Mouse (Mus musculus): ENCODE measurements around the gene Dnah9. TPM values are rescaled to one million over a fixed set of nuclear protein-coding genes. Genes with fewer than 3 reads are reported as not detected.

Dnah9 gene
- polyA plus RNA-seq, 1 experiment = not detected

- Histone ChIP-seq H3K9me3 (replicated peaks; ENCODE audit: control insufficient read depth, insufficient read depth, low read length, poor library complexity, severe bottlenecking) (no peaks in the 10 kb centered on the region), H3K4me1 (ENCODE audit: control insufficient read depth, insufficient read depth, low read length) (no peaks in the 10 kb centered on the region), H3K9ac (ENCODE audit: low read depth, poor library complexity, severe bottlenecking) (peak overlapping the region; percentile 100), H3K27ac (ENCODE audit: insufficient read depth, low read length) (no peak overlapping the region), H3K4me3 (ENCODE audit: low read depth, low read length) (peak overlapping the region; percentile 98), H3K27me3 (ENCODE audit: control insufficient read depth, insufficient read depth, low read length, poor library complexity, severe bottlenecking) (no peaks in the 10 kb centered on the region; the same call in 1 of the 2 replicates), H3K36me3 (ENCODE audit: control insufficient read depth, insufficient read depth, low read length, poor library complexity, severe bottlenecking) (no peaks in the 10 kb centered on the region; the same call in 1 of the 2 replicates)
- TF ChIP-seq POLR2A (IDR thresholded peaks at IDR 0.05; ENCODE audit: insufficient read depth, low read length) (no peak), CTCF (IDR thresholded peaks at IDR 0.05; ENCODE audit: low read depth, low read length) (no peak), EP300 (IDR thresholded peaks at IDR 0.05; ENCODE audit: insufficient read depth, low read depth, low read length) (no peak)
Observed at GRCm38 (mm10) chr11:65787421-65788151, 380.8 kb downstream of the Dnah9 start.

GRCm38 (mm10) chr11:65786160-65786559, 382.2 kb downstream of the Dnah9 start:
- H3K27ac ChIP-seq (ENCODE audit: insufficient read depth, low read length) = no peak overlapping the region
- no peaks in the 10 kb centered on the region for H3K9me3 ChIP-seq (replicated peaks; ENCODE audit: control insufficient read depth, insufficient read depth, low read length, poor library complexity, severe bottlenecking)
- H3K36me3 ChIP-seq (ENCODE audit: control insufficient read depth, insufficient read depth, low read length, poor library complexity, severe bottlenecking) = no peaks in the 10 kb centered on the region; the same call in 1 of the 2 replicates
- no peak overlapping the region for H3K9ac ChIP-seq (ENCODE audit: low read depth, poor library complexity, severe bottlenecking)
- H3K4me1 ChIP-seq (ENCODE audit: control insufficient read depth, insufficient read depth, low read length) = no peaks in the 10 kb centered on the region
- TF ChIP-seq EP300 (IDR thresholded peaks at IDR 0.05; ENCODE audit: insufficient read depth, low read depth, low read length) (no peak), POLR2A (IDR thresholded peaks at IDR 0.05; ENCODE audit: insufficient read depth, low read length) (no peak), CTCF (IDR thresholded peaks at IDR 0.05; ENCODE audit: low read depth, low read length) (no peak)
- no peaks in the 10 kb centered on the region; the same call in 1 of the 2 replicates for H3K27me3 ChIP-seq (ENCODE audit: control insufficient read depth, insufficient read depth, low read length, poor library complexity, severe bottlenecking)
- no peak overlapping the region for H3K4me3 ChIP-seq (ENCODE audit: low read depth, low read length)

- TF ChIP-seq EP300 (IDR thresholded peaks at IDR 0.05; ENCODE audit: insufficient read depth, low read depth, low read length) (no peak), POLR2A (IDR thresholded peaks at IDR 0.05; ENCODE audit: insufficient read depth, low read length) (no peak), CTCF (IDR thresholded peaks at IDR 0.05; ENCODE audit: low read depth, low read length) (no peak)
- H3K9me3 ChIP-seq (replicated peaks; ENCODE audit: control insufficient read depth, insufficient read depth, low read length, poor library complexity, severe bottlenecking) = no peaks in the 10 kb centered on the region
- H3K27me3 ChIP-seq (ENCODE audit: control insufficient read depth, insufficient read depth, low read length, poor library complexity, severe bottlenecking) = no peaks in the 10 kb centered on the region
Observed at GRCm38 (mm10) chr11:65781596-65781995, 386.8 kb downstream of the Dnah9 start.

More at GRCm38 (mm10) chr11:65781596-65781995, 386.8 kb downstream of the Dnah9 start:
- Histone ChIP-seq H3K27ac (ENCODE audit: insufficient read depth, low read length) (no peak overlapping the region), H3K4me3 (ENCODE audit: low read depth, low read length) (no peak overlapping the region), H3K9ac (ENCODE audit: low read depth, poor library complexity, severe bottlenecking) (no peak overlapping the region), H3K36me3 (ENCODE audit: control insufficient read depth, insufficient read depth, low read length, poor library complexity, severe bottlenecking) (peaks cover 8% of the 10 kb centered on the region; the same call in 1 of the 2 replicates), H3K4me1 (ENCODE audit: control insufficient read depth, insufficient read depth, low read length) (no peaks in the 10 kb centered on the region)

All from ES-Bruce4 (cell line).